Mouse (Mus musculus) gastrocnemius, adult 18-20 months (tissue): ENCODE results near the gene Tspyl4. TPM values are rescaled to one million over a fixed set of nuclear protein-coding genes. Genes with fewer than 3 reads are reported as not detected.
"Not testable (repeated sequence)": the region's sequence is repeated elsewhere in the genome, so short reads cannot be mapped to it uniquely, and the experiment has no call there.

Experiments used
- DNase-seq: peaks from one replicate; pipeline ENCODE4 v3.0.0; 2021; ENCODE audit warnings: low spot score
- long read RNA-seq, 2 experiments: library from polyadenylated mRNA; stranded (forward); transcript quantifications; one replicate each; pipeline ENCODE4 v2.0.0; 2021
- total RNA-seq, 2 experiments: library from RNA; stranded (reverse); gene quantifications; 2 replicates each; pipeline ENCODE4 v1.2.3; 2021

The Tspyl4 gene
- 1 to 10 TPM; 1.6 to 2.2 TPM for total RNA-seq
- long read RNA-seq, experiment 1, partial matches to known transcripts = 0 of 1 reads
- long read RNA-seq, experiment 1, other reads (novel, unspliced or antisense) = 0 of 1 reads
- long read RNA-seq, experiment 2, partial matches to known transcripts = 0 of 1 reads
- long read RNA-seq, experiment 2, other reads (novel, unspliced or antisense) = 0 of 1 reads

DNA sequence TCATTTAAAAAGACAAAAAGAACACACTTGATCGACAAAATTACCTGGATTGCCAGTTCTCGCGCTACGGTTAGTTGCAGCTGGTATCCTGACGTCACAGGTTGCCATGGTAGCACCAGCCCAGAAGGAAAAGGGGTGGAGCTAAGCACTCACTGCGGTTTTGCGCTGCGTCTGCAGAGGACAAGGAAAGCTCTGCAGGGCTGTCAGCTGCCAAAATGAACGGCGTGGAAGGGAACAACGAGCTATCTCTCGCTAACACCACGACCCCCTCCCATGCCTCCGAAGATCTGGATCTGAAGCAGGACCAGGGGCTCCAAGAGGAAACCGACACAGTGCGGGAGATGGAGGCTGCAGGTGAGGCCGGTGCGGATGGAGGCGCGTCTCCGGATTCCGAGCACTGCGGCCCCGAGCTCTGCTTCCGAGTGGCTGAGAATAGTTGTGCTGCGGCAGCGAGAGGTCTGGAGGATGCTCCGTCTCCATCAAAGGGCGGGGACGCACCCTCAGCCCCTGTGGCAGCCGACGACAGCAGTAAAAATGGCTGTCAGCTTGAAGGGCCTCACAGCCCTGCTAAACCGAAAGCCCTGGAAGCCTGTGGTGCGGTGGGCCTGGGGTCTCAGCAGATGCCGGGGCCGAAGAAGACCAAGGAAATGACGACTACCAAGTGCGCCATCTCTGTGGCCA, at the start of gene Tspyl4:
Tspyl4 (plus strand) TSS at position 144 of the 681 bp plus-strand sequence.
- DNase-seq = peak; percentile 93

DNA sequence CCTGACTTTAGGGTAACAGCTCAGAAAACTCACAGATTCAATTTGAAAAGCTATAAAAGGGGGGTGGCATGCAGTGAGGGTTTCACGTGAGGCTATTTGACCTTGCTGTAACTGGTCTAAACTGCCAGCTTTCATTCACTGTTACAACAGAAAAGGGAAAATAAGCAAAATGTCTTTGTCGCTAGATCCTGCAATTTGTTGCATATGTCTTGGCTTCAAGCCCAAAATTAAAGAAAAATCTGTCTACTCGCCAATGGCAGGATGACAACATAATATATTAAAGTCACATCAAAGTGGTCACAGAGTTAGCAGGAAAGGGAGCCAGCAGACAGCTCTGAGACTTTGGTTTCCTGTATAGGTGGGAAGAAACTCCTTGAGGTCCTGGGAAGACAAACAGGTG, 49.5 kb upstream of the Tspyl4 start:
- DNase-seq = no peak

DNA sequence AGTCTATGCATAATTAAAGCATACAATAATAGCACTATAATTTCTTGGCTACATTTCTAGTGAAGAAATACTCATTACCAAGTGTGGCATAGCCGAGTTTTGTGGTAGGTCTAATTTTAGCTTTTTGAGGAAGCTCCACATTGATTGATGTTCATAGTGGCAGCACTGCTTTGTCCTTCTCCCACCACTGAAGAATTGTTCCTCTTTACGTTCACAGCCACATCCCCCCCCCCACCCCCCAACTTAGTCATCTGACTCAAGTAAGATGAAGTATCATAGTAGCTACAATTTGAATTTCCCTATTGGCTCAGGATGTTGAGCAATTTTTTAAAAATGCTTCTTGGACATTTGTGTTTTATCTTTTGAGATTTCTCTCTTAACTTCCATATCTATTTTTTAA, 47.6 kb upstream of the Tspyl4 start:
- no peak for DNase-seq

DNA sequence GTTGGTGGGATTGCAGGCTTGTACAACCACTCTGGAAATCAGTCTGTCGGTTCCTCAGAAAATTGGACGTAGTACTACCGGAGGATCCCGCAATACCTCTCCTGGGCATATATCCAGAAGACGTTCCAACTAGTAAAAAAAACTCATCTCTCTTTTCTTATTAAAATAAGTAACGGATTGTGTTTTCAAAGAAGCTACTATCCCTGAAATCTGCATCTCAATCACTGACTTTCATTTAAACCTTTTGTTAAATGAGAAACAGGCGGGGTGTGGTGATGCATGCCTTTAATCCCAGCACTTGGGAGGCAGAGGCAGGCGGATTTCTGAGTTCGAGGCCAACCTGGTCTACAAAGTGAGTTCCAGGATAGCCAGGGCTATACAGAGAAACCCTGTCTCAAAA, 44.4 kb upstream of the Tspyl4 start:
- DNase-seq = not testable (repeated sequence)

DNA sequence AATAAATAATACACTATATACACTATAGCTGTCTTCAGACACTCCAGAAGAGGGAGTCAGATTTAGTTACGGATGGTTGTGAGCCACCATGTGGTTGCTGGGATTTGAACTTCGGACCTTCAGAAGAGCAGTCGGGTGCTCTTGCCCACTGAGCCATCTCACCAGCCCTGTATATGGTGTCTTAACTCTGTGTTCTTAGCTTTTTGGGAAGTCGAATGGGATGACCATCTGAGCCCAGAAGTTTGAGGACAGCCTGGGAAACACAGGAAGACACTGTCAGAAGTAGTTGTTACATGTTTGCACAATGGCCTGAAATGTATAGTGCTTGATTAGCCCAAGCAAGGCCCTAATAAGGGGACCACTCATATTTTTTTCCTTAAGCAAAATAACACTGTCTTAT, 32.1 kb upstream of the Tspyl4 start:
- DNase-seq = no peak

DNA sequence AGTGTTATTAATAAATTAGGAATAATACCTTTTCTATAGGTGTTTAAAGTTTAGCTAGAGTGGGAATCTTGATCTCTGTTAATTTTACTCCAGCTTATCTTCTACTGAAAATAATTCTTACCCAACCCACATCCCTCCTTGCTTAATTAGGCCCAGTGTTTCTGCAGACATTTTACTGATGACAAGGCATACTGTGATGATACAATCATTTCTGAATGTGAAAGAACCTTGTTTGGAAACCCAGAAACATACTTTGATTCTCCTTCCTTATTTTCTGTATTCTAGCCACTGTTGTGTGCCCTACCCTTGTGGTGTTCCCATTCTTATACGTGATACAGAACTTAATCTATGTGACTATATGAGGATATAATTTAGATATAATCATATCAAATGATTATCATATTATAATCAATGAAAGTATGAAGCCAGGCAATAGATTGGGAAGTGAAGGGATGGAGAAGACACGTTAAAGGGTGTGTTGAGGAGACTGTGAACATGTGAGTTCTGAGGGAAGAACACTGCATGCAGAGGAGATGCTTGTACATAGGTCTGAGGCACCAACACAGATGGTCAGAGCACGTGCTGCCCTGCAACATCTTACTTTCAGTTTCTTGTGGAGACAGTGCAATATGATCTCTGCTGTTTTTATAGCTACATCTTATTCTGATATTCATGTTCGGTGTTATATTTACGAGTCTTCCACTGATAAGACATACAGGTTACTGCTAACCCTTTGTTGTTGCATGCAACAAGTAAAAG, 29.8 kb upstream of the Tspyl4 start:
- no peak for DNase-seq

DNA sequence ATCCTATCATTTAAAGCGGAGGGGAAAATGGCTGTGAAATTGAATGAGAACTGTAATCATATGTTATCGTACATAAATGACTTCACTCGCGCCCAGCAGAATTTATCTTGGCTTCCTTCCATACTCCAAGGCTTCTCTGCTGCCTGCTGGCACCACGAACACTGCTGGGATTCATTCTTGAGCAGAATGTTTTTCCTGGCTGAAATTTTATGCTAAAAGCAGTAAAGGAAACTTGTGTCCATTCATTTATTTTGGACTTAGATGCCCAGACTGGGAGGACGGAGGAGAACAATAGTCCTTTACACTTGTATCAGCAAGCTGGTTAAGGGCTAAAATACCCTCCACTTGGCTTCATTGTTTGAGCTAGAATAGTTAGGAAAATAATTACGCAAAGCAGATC, 25.6 kb upstream of the Tspyl4 start:
- DNase-seq = no peak

DNA sequence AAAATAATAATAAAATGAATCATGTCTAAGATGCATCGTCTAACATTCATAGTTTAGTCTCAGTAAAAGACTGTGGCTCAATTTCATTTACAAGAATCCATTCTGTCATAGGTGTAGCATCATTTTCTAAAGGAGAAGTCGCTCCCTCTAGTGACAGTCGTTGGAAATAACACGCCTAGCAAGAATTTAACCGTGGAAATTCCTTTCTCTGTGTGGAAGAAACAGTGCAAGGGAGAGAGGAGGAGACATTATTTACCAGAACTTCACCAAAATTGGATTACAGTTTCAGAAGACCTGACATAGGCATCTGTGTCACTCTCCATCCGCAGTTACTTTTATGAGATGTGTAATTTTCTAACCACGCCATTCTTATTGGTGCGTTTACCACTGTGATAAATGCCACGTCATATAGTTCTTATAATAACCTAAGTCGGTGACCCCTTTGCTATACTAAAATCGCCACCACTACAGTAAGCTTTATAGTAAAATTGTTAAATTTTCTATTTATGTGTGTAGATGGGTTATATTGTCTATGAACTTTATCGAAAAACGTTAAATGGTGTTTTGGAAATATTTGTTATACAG, 16.6 kb upstream of the Tspyl4 start:
- peak; percentile 58 for DNase-seq

DNA sequence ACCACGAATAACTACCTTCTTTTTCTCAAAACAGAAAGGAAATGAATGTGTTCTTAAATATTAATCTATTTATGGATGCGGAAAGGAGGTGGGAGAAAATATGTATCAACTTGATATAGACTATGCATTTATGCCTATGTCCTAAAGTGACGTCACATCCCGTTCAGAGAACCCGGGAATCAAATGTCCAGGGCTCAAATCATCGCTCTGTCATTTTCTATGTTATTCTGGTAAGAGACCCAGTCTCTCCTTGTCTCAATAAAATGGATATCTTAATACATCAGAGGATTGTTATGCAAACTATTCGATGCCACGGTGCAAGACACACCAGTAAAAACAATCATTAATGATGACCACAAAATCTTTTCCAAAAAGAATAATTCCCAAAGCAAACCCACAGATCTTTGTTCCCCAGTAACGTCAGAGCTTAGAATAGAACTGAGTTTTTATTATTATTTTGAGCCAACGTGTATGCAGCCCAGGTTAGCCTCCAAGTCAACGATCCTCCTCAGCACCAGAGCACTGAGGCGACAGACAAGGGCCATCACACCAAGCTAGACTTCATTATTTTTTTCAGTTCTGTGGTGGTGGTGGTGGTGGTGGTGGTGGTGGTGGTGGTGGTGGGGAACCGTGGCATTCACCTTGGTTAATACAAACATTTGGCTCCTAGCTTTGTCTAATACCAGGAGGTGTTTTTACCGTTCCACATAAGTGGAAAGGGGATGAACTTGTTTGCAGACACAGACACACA, 15.9 kb upstream of the Tspyl4 start:
- DNase-seq = no peak

DNA sequence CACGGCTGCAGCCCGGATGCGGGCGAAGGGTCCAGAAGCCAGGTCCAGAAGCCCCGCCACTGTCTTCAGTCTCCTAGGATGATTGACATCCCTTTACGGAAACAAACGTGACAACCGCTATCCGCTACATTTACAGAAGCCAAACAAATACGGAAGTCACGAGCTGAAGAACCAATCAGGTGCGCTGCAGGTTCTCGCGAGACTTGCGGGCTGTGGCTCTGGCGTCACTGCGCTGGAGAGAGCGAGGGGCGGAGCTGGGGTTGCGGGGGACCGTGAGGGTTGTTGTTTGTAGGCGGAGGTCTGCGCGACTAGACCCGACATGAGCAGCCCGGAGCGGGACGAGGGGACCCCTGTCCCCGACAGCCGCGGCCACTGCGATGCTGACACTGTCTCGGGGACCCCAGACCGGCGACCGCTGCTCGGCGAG, 15.3 kb upstream of the Tspyl4 start, which contains the start of gene Tspyl1:
Tspyl1 (plus strand) TSS at position 229 of the 427 bp plus-strand sequence.
- peak; percentile 99 for DNase-seq

DNA sequence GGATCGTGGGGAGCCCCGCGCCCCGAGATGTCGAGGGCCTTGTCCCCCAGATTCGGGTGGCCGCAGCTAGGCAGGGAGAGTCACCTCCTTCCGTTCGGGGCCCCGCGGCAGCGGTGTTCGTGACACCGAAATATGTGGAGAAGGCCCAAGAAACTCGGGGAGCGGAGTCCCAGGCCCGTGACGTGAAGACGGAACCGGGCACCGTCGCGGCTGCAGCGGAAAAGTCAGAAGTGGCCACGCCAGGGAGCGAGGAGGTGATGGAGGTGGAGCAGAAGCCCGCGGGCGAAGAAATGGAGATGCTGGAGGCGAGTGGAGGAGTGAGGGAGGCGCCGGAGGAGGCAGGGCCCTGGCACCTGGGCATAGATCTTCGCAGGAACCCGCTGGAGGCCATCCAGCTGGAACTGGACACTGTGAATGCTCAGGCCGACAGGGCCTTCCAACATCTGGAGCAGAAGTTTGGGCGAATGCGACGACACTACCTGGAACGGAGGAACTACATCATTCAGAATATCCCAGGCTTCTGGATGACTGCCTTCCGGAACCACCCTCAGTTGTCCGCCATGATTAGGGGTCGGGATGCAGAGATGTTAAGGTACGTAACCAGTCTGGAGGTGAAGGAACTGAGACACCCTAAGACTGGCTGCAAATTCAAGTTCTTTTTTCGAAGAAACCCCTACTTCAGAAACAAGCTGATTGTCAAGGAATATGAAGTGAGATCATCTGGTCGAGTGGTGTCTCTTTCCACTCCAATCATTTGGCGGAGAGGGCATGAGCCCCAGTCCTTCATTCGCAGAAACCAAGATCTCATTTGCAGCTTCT, 14.6 kb upstream of the Tspyl4 start:
- peak; percentile 47 for DNase-seq

DNA sequence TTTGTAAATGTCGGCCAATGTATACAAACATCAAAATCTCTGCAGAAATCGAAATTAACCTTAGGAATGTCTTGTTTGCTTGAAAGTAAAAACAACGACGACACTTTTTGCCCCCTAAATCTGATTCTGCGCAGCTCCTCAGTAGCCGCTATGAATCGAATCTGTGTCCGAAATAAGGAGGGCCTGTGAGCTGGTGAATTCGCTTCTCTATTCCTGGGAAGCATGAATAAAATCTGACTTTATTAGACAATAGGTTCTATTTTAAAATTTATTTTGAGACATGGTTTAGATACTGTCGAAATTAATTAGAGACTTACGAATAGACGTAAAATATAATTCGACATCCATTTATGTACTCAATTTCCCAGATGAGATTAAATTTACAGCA, 337 bp upstream of the Tspyl4 start:
- DNase-seq = no peak

DNA sequence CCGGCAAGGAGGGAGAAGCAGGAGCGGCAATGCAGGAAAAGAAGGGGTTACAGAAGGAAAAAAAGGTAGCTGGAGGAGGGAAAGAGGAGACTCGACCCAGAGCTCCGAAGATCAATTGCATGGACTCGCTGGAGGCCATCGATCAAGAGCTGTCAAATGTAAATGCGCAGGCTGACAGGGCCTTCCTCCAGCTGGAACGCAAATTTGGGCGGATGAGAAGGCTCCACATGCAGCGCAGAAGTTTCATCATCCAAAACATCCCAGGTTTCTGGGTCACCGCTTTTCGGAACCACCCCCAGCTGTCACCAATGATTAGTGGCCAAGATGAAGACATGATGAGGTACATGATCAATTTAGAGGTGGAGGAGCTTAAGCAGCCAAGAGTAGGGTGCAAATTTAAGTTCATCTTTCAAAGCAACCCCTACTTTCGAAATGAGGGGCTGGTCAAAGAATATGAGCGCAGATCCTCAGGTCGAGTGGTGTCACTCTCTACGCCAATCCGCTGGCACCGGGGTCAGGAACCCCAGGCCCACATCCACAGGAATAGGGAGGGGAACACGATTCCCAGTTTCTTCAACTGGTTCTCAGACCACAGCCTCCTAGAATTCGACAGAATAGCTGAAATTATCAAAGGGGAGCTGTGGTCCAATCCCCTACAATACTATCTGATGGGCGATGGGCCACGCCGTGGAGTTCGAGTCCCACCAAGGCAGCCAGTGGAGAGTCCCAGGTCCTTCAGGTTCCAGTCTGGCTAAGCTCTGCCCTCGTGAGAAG, 925 bp downstream of the Tspyl4 start:
- DNase-seq = peak; percentile 28

DNA sequence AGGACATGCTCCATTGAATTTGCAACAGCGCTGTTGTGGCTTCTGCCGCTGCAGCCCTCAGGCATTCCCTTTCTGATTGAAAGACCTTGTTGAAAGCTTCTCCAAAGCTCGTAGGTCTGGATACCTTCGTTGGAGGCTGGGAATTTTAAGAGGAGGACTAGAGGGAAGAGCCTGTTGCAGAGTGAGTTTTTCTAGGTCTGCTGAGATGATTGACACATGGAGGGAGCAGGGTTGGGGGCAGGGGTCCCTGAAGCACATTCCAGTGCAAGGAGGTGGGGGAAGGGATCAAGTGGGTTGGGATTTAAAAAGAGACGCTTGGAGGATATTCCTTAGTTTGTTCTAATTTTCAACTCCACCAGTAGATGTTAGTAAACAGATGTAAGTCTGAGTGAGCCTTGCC, 3.1 kb downstream of the Tspyl4 start:
- DNase-seq = no peak

DNA sequence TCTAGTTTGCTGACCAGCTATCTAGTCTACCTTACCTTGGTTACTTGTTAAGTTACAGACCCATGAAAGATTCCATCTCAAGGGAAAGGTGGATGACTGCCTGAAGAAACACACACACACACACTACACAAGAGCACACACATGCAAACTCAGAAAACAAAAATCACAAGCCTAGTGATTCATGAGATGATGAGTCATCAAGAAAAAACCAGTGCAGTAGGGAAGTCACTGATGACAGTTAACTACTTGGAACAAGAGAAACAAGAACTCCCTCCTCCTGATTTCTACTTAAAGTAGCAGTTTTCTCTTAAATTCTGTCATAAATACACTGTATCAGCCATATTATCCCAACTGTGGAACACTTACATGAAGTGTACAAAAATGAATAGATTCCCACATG, 9.8 kb downstream of the Tspyl4 start:
- no peak for DNase-seq

DNA sequence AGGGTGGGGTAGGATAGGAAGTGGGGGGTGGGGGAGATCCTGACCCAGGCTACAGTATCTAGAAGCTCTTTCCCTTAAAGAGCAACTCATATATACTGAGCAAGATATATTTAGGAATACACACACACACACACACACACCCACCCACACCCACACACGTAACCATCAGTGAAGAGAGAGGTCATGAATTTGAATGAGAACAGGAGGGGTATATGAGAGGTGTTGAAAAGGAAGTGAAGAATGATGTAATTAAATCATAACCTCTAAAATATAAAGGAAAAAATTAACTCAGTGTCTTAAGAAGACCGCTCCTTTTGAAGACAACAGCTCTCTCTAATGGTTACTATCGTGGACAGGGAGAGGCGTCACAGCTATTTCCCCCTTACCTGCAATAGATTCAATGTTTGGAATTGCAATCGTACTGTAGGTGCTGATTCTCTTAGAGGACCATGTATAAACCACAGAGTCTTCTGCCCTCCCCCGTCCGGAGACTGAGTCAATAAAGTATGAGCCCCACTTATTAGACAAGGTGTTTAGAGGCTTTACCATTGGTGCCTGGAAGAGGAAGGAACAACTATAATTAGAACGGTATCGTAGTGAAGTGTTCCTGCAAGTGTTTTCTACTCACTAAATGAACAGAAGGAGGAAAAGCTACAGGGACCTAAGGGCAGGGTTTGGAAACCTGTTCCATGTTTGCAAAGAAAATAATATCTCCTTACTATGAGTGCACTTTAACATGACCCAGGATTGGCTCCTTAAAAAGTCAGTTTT, 12.9 kb downstream of the Tspyl4 start:
- DNase-seq = no peak

DNA sequence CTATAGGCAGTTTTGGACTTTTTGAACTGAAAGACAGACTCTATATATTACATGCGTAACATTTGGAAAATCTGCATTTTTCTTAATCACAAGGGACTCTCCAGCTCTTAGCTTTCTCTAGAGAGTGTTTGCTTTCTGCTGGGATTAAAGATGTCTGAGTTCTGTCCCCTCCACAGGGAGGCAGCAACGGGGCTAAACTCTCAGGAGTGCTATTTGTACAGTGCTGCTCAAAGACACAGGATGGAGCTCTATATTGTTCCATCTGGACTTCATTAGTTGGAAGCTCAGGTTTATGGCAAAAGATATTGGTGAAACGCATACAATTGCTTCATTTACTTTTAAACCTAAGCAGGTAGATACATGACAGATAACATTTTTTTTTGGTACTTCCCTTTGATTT, 15.3 kb downstream of the Tspyl4 start:
- no peak for DNase-seq

DNA sequence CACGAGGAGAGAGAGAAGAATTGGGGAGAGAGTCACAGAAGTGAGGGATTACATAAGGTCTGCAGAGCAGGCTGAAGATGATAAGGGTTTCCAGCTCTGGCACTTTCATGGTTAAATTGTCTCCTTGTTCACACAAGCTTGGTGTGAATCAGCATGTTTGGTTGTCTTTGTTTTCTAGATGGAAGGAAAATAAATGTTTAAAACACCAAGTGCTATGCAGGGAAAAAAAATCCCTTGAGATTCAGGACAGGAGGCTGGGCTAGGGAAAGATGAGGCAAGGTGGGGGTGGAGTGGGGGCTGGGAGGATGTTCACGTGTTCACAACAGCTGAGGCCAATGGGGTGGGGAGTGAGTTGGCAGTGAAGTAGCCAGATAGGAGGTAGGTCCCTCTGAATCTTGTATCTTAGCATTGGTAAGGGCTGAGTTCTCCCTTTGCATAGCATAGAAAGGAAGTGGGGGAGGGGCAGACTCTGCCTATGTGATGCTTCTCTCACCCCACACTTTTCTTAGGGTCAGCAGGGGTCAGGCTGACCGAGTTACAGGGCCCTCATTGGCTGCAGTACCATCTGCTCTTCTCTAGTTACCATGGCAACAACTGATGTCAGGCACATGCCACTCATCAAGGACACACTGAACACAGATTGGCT, 19.5 kb downstream of the Tspyl4 start:
- DNase-seq = no peak

DNA sequence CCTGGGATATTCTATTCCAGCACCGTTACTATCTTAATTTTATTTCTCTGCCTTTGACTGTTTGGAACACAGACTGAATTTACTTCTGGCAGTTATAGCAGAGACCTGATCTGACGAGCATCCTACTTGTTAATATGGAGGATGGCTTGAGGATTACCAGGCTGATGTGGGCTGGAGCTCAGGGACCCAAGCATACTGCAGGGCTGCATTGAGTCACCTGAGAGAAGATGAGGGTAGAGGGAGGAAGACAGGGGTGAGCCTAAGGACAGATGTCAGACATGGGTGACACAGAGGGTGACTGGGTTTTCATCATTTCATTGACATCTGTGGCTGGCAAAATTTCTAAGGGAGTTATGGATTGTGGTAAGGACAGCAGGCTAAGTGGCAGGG, 20.0 kb downstream of the Tspyl4 start:
- no peak for DNase-seq
